Mouse (Mus musculus): ENCODE measurements around the gene Sgcd.

Gene Sgcd

GRCm38 (mm10) chr11:47264267-47264984, 724.3 kb downstream of the Sgcd start:
- no peak for DNase-seq

GRCm38 (mm10) chr11:47250301-47250700, 738.5 kb downstream of the Sgcd start:
- DNase-seq = no peak

GRCm38 (mm10) chr11:47248345-47248893, 740.4 kb downstream of the Sgcd start:
- DNase-seq = no peak

- DNase-seq = no peak
Observed at GRCm38 (mm10) chr11:47247703-47248344, 740.9 kb downstream of the Sgcd start.

GRCm38 (mm10) chr11:47242401-47242800, 746.4 kb downstream of the Sgcd start:
- no peak for DNase-seq

GRCm38 (mm10) chr11:47228222-47228621, 760.5 kb downstream of the Sgcd start:
- DNase-seq = no peak

GRCm38 (mm10) chr11:47224148-47224547, 764.6 kb downstream of the Sgcd start:
- DNase-seq = no peak

- no peak for DNase-seq
Observed at GRCm38 (mm10) chr11:47211531-47211930, 777.2 kb downstream of the Sgcd start.

- no peak for DNase-seq
Observed at GRCm38 (mm10) chr11:47206461-47206860, 782.3 kb downstream of the Sgcd start.

- no peak for DNase-seq
Observed at GRCm38 (mm10) chr11:47199106-47199505, 789.7 kb downstream of the Sgcd start.

GRCm38 (mm10) chr11:47188556-47188955, 800.2 kb downstream of the Sgcd start:
- DNase-seq = no peak

GRCm38 (mm10) chr11:47174977-47175376, 813.8 kb downstream of the Sgcd start:
- no peak for DNase-seq

GRCm38 (mm10) chr11:47170926-47171625, 817.7 kb downstream of the Sgcd start:
- peak; percentile 7 for DNase-seq

GRCm38 (mm10) chr11:47167376-47167775, 821.4 kb downstream of the Sgcd start:
- no peak for DNase-seq

- no peak for DNase-seq
Observed at GRCm38 (mm10) chr11:47158089-47158488, 830.7 kb downstream of the Sgcd start.

GRCm38 (mm10) chr11:47156730-47157693, 831.8 kb downstream of the Sgcd start:
- DNase-seq = peak; percentile 44

GRCm38 (mm10) chr11:47154837-47155430, 833.8 kb downstream of the Sgcd start:
- peak; percentile 51 for DNase-seq

- no peak for DNase-seq
Observed at GRCm38 (mm10) chr11:47149607-47150006, 839.2 kb downstream of the Sgcd start.

GRCm38 (mm10) chr11:47139867-47140266, 848.9 kb downstream of the Sgcd start:
- no peak for DNase-seq

- peak; percentile 4 for DNase-seq
Observed at GRCm38 (mm10) chr11:47139271-47139670, 849.5 kb downstream of the Sgcd start.

GRCm38 (mm10) chr11:47132410-47132809, 856.4 kb downstream of the Sgcd start:
- no peak for DNase-seq

- DNase-seq = no peak
Observed at GRCm38 (mm10) chr11:47130432-47130831, 858.3 kb downstream of the Sgcd start.

Data from lung, postnatal 36 days (tissue).